Mouse (Mus musculus) neural tube, embryonic 14.5 days (tissue): Measurements from ENCODE around the gene Hes1. TPM values are rescaled to one million over a fixed set of nuclear protein-coding genes. Genes with fewer than 3 reads are reported as not detected.
A peak's percentile ranks its signal among the peaks of the same experiment; 100 is the strongest.

ENCODE experiments used
- ATAC-seq: fragments of 200-750 bp; cut with Nextera tagmentation; 2 replicates; pipeline ENCODE4 v1.8.0; 2017; ENCODE audit warnings: low read depth, mild to moderate bottlenecking, moderate TSS enrichment, moderate library complexity
- H3K27ac ChIP-seq: fragments of 300-500 bp; sonication (generic); 2 replicates; pipeline ENCODE4 v1.5.1; 2014; ENCODE audit warnings: low read depth, mild to moderate bottlenecking, control low read depth, low read length, moderate library complexity, mixed read lengths
- H3K27me3 ChIP-seq: fragments of 300-500 bp; sonication (generic); 2 replicates; pipeline ENCODE4 v1.6.1; 2014; ENCODE audit warnings: low read length; ENCODE audit not compliant: control insufficient read depth, insufficient read depth
- H3K36me3 ChIP-seq: fragments of 300-500 bp; sonication (generic); 2 replicates; pipeline ENCODE4 v1.6.1; 2014; ENCODE audit warnings: low read length, mixed read lengths; ENCODE audit not compliant: control insufficient read depth, insufficient read depth
- H3K4me1 ChIP-seq: fragments of 300-500 bp; sonication (generic); 2 replicates; pipeline ENCODE4 v1.6.1; 2014; ENCODE audit warnings: low read length; ENCODE audit not compliant: control insufficient read depth, insufficient read depth
- H3K4me2 ChIP-seq: fragments of 300-500 bp; sonication (generic); 2 replicates; pipeline ENCODE4 v1.6.1; 2014; ENCODE audit warnings: mild to moderate bottlenecking, low read depth, low read length, control low read depth
- H3K4me3 ChIP-seq: fragments of 300-500 bp; sonication (generic); 2 replicates; pipeline ENCODE4 v1.5.1; 2014; ENCODE audit warnings: low read depth, low read length, control low read depth, mixed read lengths
- H3K9ac ChIP-seq: fragments of 300-500 bp; sonication (generic); replicated peaks from 2 replicates; pipeline ENCODE4 v1.6.1; 2014; ENCODE audit warnings: low read depth, mild to moderate bottlenecking, control low read depth, low read length, mixed read lengths
- H3K9me3 ChIP-seq: fragments of 300-500 bp; sonication (generic); 2 replicates; pipeline ENCODE4 v1.6.1; 2016; ENCODE audit warnings: low read length; ENCODE audit not compliant: control insufficient read depth
- WGBS: fragments of 180-500 bp; shearing (Covaris S2); extraction: QIAGEN DNeasy Blood & Tissue Kit; methylation state at CpG from one replicate; pipeline ENCODE4 v1.1.7; 2014; 5-methylcytosine and 5-hydroxymethylcytosine counted together
- polyA plus RNA-seq: library from polyadenylated mRNA; unstranded; fragments of >200 nt; fragmentation: Nextera tagmentation; extraction: Ambion mirVana; gene quantifications from 2 replicates; pipeline ENCODE4 v1.2.1, GENCODE M21; 2014

Hes1 gene
- polyA plus RNA-seq, 1 experiment from 2014 or later, result 8.1 TPM

- no peaks in the 10 kb centered on the region for H3K36me3 ChIP-seq
- no peak overlapping the region for H3K9ac ChIP-seq
- ATAC-seq, result no peak
- H3K27ac ChIP-seq, result no peak overlapping the region
- no peaks in the 10 kb centered on the region for H3K9me3 ChIP-seq
- H3K27me3 ChIP-seq, result no peaks in the 10 kb centered on the region
- H3K4me2 ChIP-seq, result no peak overlapping the region
- no peak overlapping the region for H3K4me3 ChIP-seq
- WGBS, result 79% methylated on average over 4 of the region's 4 CpGs
- no peaks in the 10 kb centered on the region for H3K4me1 ChIP-seq
Measured at GRCm38 (mm10) chr16:30081980-30082379, 17.8 kb downstream of the Hes1 start.

- WGBS, result 98% methylated on average over 8 of the region's 8 CpGs
- H3K4me3 ChIP-seq, result no peak overlapping the region
- no peak overlapping the region for H3K27ac ChIP-seq
- H3K9me3 ChIP-seq, result no peaks in the 10 kb centered on the region
- no peaks in the 10 kb centered on the region for H3K36me3 ChIP-seq
- H3K27me3 ChIP-seq, result no peaks in the 10 kb centered on the region
- H3K4me1 ChIP-seq, result no peaks in the 10 kb centered on the region
- no peak overlapping the region for H3K4me2 ChIP-seq
- no peak for ATAC-seq
- no peak overlapping the region for H3K9ac ChIP-seq
Measured at GRCm38 (mm10) chr16:30082965-30083364, 18.8 kb downstream of the Hes1 start.

GRCm38 (mm10) chr16:30083536-30083935 is 19.4 kb downstream of the Hes1 start:
- no peak for ATAC-seq
- WGBS, result 67% methylated on average over 3 of the region's 3 CpGs
- H3K9me3 ChIP-seq, result no peaks in the 10 kb centered on the region
- no peak overlapping the region for H3K27ac ChIP-seq
- no peaks in the 10 kb centered on the region for H3K36me3 ChIP-seq
- H3K4me1 ChIP-seq, result no peaks in the 10 kb centered on the region
- H3K4me2 ChIP-seq, result no peak overlapping the region
- H3K4me3 ChIP-seq, result no peak overlapping the region
- no peak overlapping the region for H3K9ac ChIP-seq
- no peaks in the 10 kb centered on the region for H3K27me3 ChIP-seq

DNA sequence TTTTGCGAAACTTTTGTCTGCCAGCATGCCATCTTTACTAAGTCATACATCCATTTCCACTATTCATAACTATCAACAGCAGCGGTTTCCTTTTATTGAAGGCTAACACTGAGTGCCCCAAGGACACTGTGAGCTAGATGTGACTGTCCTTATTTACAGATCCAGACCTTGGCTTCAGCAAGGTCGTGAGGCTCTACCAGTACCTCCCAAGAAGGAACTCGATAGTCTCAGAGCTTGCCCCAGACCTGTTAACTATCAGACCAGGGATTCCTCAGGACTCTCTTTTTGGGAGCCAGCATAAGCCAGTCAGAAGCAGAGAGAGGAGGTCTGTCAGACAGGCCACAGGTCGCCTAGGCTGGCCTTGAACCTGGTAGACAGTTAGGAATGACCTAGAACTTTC is 24.5 kb downstream of the Hes1 start:
- Histone ChIP-seq H3K27ac (no peak overlapping the region), H3K9ac (no peak overlapping the region), H3K4me3 (no peak overlapping the region), H3K9me3 (no peaks in the 10 kb centered on the region), H3K27me3 (no peaks in the 10 kb centered on the region), H3K4me2 (no peak overlapping the region), H3K4me1 (no peaks in the 10 kb centered on the region), H3K36me3 (no peaks in the 10 kb centered on the region)
- 90% methylated on average over 5 of the region's 5 CpGs for WGBS
- ATAC-seq, result no peak

DNA sequence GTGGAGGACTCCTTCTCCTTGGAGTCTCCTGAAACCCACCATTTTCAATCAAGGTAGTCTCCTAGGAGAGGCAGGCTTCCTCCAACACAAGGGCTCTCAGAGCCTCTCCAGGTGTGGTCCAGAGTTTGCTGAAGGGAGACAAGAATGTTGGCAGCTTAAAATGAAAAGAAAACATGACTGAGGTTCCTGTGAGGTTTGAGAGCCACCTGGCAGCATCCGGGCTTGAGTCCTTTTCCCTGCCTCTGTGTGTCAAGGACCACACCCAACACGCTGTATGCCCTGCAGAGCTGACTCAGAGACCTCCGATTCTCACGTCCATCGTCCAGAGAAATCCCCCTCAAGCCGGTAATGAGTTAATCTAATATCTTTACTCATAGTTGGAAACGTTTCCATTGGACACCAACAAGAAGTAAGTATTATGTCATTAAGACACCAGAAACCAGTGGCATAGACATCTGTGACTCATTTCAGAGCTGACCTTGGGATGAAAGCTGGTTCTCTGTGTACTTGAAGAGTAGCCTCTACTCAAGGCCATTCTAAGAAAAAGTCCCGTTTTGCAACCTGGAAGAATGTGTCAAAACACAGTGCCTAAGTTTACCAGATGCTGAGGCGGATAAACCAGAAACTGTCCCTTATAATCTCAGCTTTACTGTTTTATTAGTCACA is 26.1 kb downstream of the Hes1 start:
- Histone ChIP-seq H3K9me3 (no peaks in the 10 kb centered on the region), H3K9ac (no peak overlapping the region), H3K27ac (no peak overlapping the region), H3K4me2 (no peak overlapping the region), H3K4me3 (no peak overlapping the region), H3K36me3 (no peaks in the 10 kb centered on the region), H3K27me3 (no peaks in the 10 kb centered on the region), H3K4me1 (no peaks in the 10 kb centered on the region)
- no peak for ATAC-seq
- WGBS, result 91% methylated on average over 9 of the region's 9 CpGs

DNA sequence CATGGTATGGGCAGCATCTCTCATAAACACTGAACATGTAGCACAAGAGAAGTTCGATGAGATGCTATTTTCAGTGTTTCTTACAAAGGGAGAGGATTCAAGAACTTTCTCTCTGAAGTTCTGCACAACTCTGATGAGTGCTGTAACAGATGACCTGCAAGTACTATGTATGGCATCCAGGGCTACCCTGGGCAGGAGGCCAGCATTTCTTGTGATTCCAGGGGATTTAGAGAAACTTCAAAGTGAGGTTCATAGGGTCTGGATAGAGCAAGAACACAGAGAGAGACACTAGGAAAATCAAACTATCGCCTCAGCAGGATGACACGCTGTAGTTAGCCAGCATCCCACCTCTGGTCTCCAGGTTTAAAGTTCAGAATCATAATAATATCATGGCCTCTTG is 31.9 kb downstream of the Hes1 start:
- no peak for ATAC-seq
- H3K4me1 ChIP-seq, result no peaks in the 10 kb centered on the region
- 80% methylated on average over 3 of the region's 3 CpGs for WGBS
- H3K4me2 ChIP-seq, result no peak overlapping the region
- H3K36me3 ChIP-seq, result no peaks in the 10 kb centered on the region
- no peak overlapping the region for H3K9ac ChIP-seq
- no peak overlapping the region for H3K4me3 ChIP-seq
- no peak overlapping the region for H3K27ac ChIP-seq
- no peaks in the 10 kb centered on the region for H3K27me3 ChIP-seq
- no peaks in the 10 kb centered on the region for H3K9me3 ChIP-seq

DNA sequence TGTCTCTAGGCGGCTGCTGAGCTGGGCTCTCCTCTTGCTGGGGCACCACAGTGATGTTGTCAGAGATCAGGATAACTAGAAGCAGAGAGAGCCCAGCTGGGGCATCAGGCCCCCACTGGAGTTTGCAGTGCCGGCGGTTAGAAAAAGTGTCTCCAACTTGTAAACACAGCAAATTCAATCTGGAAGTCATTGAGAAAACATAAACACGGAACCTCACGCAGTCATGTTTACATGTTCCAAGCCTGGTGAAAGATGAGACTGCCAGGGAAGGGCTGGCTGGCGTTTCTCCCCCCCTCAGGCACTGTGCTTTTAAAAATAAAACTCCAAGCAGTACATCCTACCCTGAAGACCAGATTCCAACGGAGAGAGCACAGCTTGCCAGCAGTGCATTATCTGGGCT is 32.3 kb downstream of the Hes1 start:
- Histone ChIP-seq H3K4me1 (no peaks in the 10 kb centered on the region), H3K27me3 (no peaks in the 10 kb centered on the region), H3K4me2 (no peak overlapping the region), H3K27ac (no peak overlapping the region), H3K9ac (no peak overlapping the region), H3K9me3 (no peaks in the 10 kb centered on the region), H3K36me3 (no peaks in the 10 kb centered on the region), H3K4me3 (no peak overlapping the region)
- WGBS, result 54% methylated on average over 7 of the region's 7 CpGs
- no peak for ATAC-seq

GRCm38 (mm10) chr16:30099124-30099523 is 34.9 kb downstream of the Hes1 start:
- H3K4me1 ChIP-seq, result 0 out of 2 replicates have a peak, but pooled peaks cover 3% of the 10 kb centered on the region
- no peaks in the 10 kb centered on the region for H3K36me3 ChIP-seq
- H3K9ac ChIP-seq, result no peak overlapping the region
- ATAC-seq, result no peak
- no peaks in the 10 kb centered on the region for H3K27me3 ChIP-seq
- no peak overlapping the region for H3K4me2 ChIP-seq
- 62% methylated on average over 5 of the region's 5 CpGs for WGBS
- H3K4me3 ChIP-seq, result no peak overlapping the region
- no peak overlapping the region for H3K27ac ChIP-seq
- no peaks in the 10 kb centered on the region for H3K9me3 ChIP-seq

- WGBS, result 12% methylated on average over 10 of the region's 10 CpGs
- no peaks in the 10 kb centered on the region for H3K27me3 ChIP-seq
- H3K9ac ChIP-seq, result no peak overlapping the region
- H3K4me2 ChIP-seq, result no peak overlapping the region
- H3K27ac ChIP-seq, result no peak overlapping the region; the same call in 1 of the 2 replicates
- no peaks in the 10 kb centered on the region for H3K9me3 ChIP-seq
- no peaks in the 10 kb centered on the region for H3K36me3 ChIP-seq
- 0 out of 2 replicates have a peak, but pooled peaks cover 3% of the 10 kb centered on the region for H3K4me1 ChIP-seq
- no peak overlapping the region for H3K4me3 ChIP-seq
- ATAC-seq, result peak; percentile 80; the same call in 1 of the 2 replicates
Measured at GRCm38 (mm10) chr16:30102149-30102915, 38.1 kb downstream of the Hes1 start.
